Mouse (Mus musculus) forebrain, postnatal 0 days (tissue): Measurements from ENCODE around the gene D10Wsu102e. TPM values are rescaled to one million over a fixed set of nuclear protein-coding genes. Genes with fewer than 3 reads are reported as not detected.
"Not testable (repeated sequence)": the region's sequence is repeated elsewhere in the genome, so short reads cannot be mapped to it uniquely, and the experiment has no call there.

Source experiments
- ATAC-seq: fragments of 200-750 bp; cut with Nextera tagmentation; 2 replicates; pipeline ENCODE4 v1.8.0; 2017; ENCODE audit warnings: mild to moderate bottlenecking, moderate library complexity
- DNase-seq: peaks from one replicate; pipeline ENCODE4 v3.0.0-alpha.2; 2015
- H3K27ac ChIP-seq: fragments of 300-500 bp; sonication (generic); 2 replicates; pipeline ENCODE4 v1.5.1; 2014; ENCODE audit warnings: low read depth, mild to moderate bottlenecking, antibody characterized with exemption, low read length, moderate library complexity, mixed read lengths
- H3K27me3 ChIP-seq: fragments of 300-500 bp; sonication (generic); 2 replicates; pipeline ENCODE4 v1.6.1; 2014; ENCODE audit warnings: mild to moderate bottlenecking, low read length, mixed read lengths; ENCODE audit not compliant: insufficient read depth
- H3K36me3 ChIP-seq: fragments of 300-500 bp; sonication (generic); 2 replicates; pipeline ENCODE4 v1.6.1; 2014; ENCODE audit warnings: mild to moderate bottlenecking, moderate library complexity; ENCODE audit not compliant: insufficient read depth
- H3K4me1 ChIP-seq: fragments of 300-500 bp; sonication (generic); 2 replicates; pipeline ENCODE4 v1.6.1; 2014; ENCODE audit warnings: antibody characterized with exemption; ENCODE audit not compliant: insufficient read depth
- H3K4me2 ChIP-seq: fragments of 300-500 bp; sonication (generic); 2 replicates; pipeline ENCODE4 v1.6.1; 2014; ENCODE audit warnings: low read depth, mild to moderate bottlenecking, moderate library complexity
- H3K4me3 ChIP-seq: fragments of 300-500 bp; sonication (generic); 2 replicates; pipeline ENCODE4 v1.5.1; 2014; ENCODE audit warnings: low read depth, low read length, mixed read lengths
- H3K9ac ChIP-seq: fragments of 300-500 bp; sonication (generic); 2 replicates; pipeline ENCODE4 v1.6.1; 2014; ENCODE audit warnings: mild to moderate bottlenecking
- H3K9me3 ChIP-seq: fragments of 300-500 bp; sonication (generic); 2 replicates; pipeline ENCODE4 v1.6.1; 2016; ENCODE audit warnings: low read length
- CTCF ChIP-seq: sonication (generic); IDR thresholded peaks from 2 replicates; pipeline ENCODE4 v1.5.1; 2016; ENCODE audit warnings: antibody characterized with exemption, control low read depth, low read depth
- WGBS: fragments of 180-500 bp; shearing (Covaris S2); extraction: QIAGEN DNeasy Blood & Tissue Kit; methylation state at CpG from one replicate; pipeline ENCODE4 v1.1.7; 2014; 5-methylcytosine and 5-hydroxymethylcytosine counted together
- polyA plus RNA-seq: library from polyadenylated mRNA; unstranded; fragments of >200 nt; fragmentation: Nextera tagmentation; extraction: Ambion mirVana; gene quantifications from 2 replicates; pipeline ENCODE4 v1.2.1, GENCODE M21; 2015
- total RNA-seq: library from RNA; depleted of rRNA; stranded (reverse); fragments of >200 nt; gene quantifications from 2 replicates; pipeline ENCODE4 v1.2.3, GENCODE M21; 2014

D10Wsu102e gene
- total and polyA plus RNA-seq, 2 experiments from 2014 or later = 0.61 to 2.3 TPM

DNA sequence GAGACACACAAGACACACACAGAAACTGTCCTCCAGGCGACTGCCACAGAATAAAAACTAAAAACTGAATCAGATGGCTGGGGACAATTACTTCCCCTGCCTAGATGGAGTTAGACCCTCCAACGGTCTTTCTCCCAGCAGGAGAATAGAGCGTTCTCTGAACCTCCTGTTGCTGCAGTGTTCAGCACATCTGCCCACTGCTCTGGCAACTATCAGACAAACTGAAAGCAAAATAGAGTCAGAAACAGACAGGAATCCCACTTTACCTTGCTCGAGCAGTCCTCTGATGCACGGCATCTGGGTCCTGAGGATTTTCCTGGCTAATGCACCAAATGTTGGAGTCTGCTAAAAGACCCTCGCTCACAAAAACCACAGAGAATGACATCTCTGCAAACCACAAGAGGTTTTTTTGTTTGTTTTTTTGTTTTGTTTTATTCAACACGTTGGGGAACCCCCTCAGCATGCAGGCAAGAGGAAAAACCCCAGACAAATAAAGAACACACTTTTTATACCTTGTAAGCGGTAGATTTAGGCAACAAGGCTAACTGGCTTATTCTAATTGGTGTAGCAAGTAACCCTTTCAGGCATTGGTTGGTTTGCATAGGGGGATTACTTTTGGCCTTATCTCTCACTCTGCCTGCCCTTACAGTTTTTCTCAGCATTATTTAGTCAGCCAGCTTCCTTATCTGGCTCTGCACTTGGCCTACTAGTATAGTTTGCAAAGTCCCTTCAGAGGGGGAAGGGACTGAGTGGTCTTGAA lies 24.6 kb downstream of the D10Wsu102e start:
- Histone ChIP-seq H3K9me3 (no peaks in the 10 kb centered on the region), H3K4me3 (no peak overlapping the region), H3K27me3 (no peaks in the 10 kb centered on the region), H3K9ac (no peak overlapping the region), H3K36me3 (peaks cover 8% of the 10 kb centered on the region; the same call in 1 of the 2 replicates), H3K27ac (no peak overlapping the region), H3K4me2 (no peak overlapping the region), H3K4me1 (no peaks in the 10 kb centered on the region)
- TF ChIP-seq CTCF = no peak
- WGBS = 90% methylated on average over 8 of the region's 8 CpGs
- DNase-seq = no peak
- no peak for ATAC-seq

DNA sequence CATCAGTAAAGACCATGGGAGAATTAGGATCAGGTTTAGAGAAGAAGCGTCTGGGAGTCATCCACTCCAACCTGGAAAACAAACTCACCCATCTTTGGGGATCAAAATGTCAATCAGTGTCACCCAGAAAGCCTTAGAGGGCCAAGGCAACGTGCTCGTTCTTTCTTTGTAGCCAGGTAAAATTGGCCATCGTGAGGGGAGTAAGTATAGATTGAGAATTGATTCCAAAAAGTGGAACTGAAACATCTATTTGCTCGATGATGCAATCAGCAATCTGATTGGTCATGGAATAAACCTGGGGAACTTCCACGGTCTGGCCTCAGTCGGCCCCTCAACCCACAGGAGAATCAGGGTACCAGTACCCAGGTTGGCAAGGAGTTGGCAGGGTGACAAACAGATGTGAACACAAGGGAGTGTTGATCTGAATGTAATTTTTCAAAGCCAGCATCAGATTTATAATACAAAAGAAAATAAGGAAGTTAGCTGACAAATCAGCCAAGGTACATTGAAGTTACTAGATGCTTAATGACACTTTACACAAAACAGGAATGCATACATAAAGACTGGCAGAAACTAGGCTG lies 25.4 kb downstream of the D10Wsu102e start:
- H3K27ac ChIP-seq = no peak overlapping the region
- ATAC-seq = no peak

DNA sequence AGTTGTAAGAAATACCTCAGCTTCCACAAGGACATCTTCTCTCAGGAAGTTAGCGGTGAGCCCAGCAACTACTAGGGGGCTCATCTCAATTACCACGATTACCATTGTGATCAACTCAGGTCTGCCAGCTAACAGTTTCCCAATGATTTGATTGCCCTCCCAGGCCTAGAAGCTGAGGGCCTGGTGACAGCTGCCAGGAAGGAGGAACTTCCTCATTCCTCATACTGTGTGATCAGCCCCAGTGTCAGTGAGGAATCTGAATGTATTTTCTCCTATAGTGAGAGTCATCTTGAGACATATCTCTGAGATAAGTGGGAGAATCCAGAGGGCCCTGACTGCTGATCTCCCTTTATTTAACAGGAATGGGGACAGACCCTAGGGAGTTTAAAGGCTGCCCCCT lies 37.3 kb downstream of the D10Wsu102e start:
- DNase-seq (no peak), ATAC-seq (no peak)
- WGBS = 90% methylated on average over 2 of the region's 2 CpGs
- Histone ChIP-seq H3K4me3 (no peak overlapping the region), H3K9ac (no peak overlapping the region), H3K27ac (no peak overlapping the region), H3K4me2 (no peak overlapping the region), H3K36me3 (no peaks in the 10 kb centered on the region), H3K9me3 (no peaks in the 10 kb centered on the region), H3K27me3 (no peaks in the 10 kb centered on the region), H3K4me1 (no peaks in the 10 kb centered on the region)
- no peak for TF ChIP-seq CTCF

More for the DNA sequence above, 25.4 kb downstream of the D10Wsu102e start:
- WGBS = 96% methylated on average over 7 of the region's 7 CpGs
- no peak overlapping the region for H3K4me2 ChIP-seq
- TF ChIP-seq CTCF = no peak
- H3K4me3 ChIP-seq = no peak overlapping the region
- no peaks in the 10 kb centered on the region for H3K27me3 ChIP-seq
- H3K9ac ChIP-seq = no peak overlapping the region
- no peaks in the 10 kb centered on the region for H3K9me3 ChIP-seq
- DNase-seq = no peak
- no peaks in the 10 kb centered on the region for H3K4me1 ChIP-seq
- peaks cover 8% of the 10 kb centered on the region; the same call in 1 of the 2 replicates for H3K36me3 ChIP-seq

DNA sequence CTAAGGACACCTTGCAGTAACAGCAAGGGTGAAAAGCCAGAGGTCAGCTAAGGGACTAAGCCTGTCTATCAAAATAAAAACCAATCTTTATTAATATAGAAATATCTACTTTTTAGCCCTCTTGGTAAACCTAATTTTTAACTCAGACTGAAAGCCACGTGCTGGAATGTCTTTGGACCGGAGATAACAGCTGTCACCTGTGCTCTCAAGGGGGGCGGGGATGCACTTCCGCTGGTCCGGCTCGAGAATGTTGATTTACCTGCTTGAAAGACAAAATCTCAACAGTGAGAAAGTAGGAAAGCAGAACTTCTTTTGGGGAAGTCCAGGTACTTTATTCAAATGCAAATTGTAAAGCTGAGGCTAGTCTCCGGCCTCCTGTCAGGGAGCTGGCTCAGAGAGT lies 40.9 kb downstream of the D10Wsu102e start:
- ATAC-seq, H3K9me3 ChIP-seq, H3K4me3 ChIP-seq, H3K27ac ChIP-seq, H3K36me3 ChIP-seq, H3K27me3 ChIP-seq, H3K4me2 ChIP-seq, DNase-seq, H3K9ac ChIP-seq, H3K4me1 ChIP-seq: not testable (repeated sequence)
- WGBS = 89% methylated on average over 6 of the region's 7 CpGs

DNA sequence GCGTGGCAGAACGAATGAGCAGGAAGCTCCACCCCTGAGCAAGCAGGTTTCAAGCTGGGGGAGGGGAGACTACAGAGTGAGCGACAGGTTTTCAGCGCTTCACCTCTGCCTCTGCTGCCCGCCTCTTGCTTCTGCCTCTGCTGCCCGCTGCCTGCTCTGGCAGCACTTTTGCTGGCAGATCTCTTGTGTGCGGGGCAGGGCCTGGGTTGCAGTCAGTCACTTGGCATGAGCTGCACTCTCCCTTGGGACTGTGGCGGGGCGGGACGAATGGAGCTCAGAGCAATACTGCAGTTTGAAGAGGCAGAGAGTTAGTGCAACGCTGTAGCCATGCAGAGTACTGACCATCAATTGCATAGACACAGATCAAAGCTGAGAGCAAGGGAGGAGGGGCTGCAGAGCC lies 45.0 kb downstream of the D10Wsu102e start:
- TF ChIP-seq CTCF = no peak
- no peak for DNase-seq

DNA sequence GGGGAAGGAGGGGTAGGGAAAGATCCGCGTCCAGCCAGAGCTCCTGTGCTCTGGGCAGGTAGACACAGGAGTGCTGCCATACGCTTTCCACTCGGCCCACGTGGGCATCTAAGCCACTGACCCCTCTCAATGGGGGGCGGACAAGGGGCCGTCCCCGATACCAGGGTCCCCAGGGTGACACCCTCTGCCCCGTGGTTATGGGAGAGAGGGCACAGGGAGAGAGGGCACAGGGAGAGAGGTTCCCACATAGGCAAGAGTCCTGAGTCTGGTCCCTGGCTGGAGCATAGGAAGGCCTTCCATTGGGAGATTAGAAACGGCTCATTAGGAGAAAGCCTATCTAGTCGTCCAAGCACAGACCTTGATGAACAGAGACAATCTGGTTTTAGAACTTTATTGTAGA lies 45.7 kb downstream of the D10Wsu102e start:
- Histone ChIP-seq H3K36me3 (peaks cover 8% of the 10 kb centered on the region), H3K4me1 (no peaks in the 10 kb centered on the region), H3K9me3 (0 out of 2 replicates have a peak, but pooled peaks cover 7% of the 10 kb centered on the region), H3K4me2 (no peak overlapping the region), H3K9ac (no peak overlapping the region), H3K27me3 (no peaks in the 10 kb centered on the region), H3K27ac (no peak overlapping the region), H3K4me3 (no peak overlapping the region)
- no peak for TF ChIP-seq CTCF
- DNase-seq (no peak), ATAC-seq (no peak)
- 95% methylated on average over 11 of the region's 11 CpGs for WGBS

More for the DNA sequence above, 45.0 kb downstream of the D10Wsu102e start:
- no peaks in the 10 kb centered on the region for H3K4me1 ChIP-seq
- 94% methylated on average over 11 of the region's 11 CpGs for WGBS
- no peak for ATAC-seq
- 0 out of 2 replicates have a peak, but pooled peaks cover 7% of the 10 kb centered on the region for H3K9me3 ChIP-seq
- H3K27ac ChIP-seq = no peak overlapping the region
- H3K27me3 ChIP-seq = no peaks in the 10 kb centered on the region
- no peak overlapping the region for H3K9ac ChIP-seq
- no peak overlapping the region for H3K4me3 ChIP-seq
- peaks cover 7% of the 10 kb centered on the region for H3K36me3 ChIP-seq
- H3K4me2 ChIP-seq = no peak overlapping the region

DNA sequence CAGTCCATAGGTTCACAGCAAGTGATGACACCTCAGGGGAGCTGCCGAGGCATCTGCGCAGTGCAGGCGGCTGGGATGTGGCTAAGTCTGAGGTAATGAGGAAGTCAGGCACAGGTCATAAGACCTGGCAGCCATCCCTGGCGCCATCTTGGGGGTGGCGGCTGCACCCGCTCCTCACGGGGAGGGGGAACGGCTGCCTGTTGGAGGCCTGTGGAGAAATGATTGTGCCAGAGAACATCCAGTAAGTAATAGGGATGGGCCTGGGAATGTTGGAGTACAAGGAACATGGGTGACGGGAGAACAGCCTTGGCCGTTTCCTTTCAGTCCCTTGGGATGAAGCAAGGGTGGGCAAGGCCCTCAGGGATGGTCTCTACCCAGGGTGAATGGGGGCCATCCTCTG lies 47.1 kb downstream of the D10Wsu102e start:
- over 99% methylated on average over 10 of the region's 10 CpGs for WGBS
- no peak overlapping the region for H3K9ac ChIP-seq
- 0 out of 2 replicates have a peak, but pooled peaks cover 7% of the 10 kb centered on the region for H3K9me3 ChIP-seq
- H3K27me3 ChIP-seq = no peaks in the 10 kb centered on the region
- H3K4me3 ChIP-seq = no peak overlapping the region
- no peak overlapping the region for H3K4me2 ChIP-seq
- peaks cover 8% of the 10 kb centered on the region for H3K36me3 ChIP-seq
- ATAC-seq (no peak), DNase-seq (no peak)
- no peak for TF ChIP-seq CTCF
- H3K4me1 ChIP-seq = no peaks in the 10 kb centered on the region
- H3K27ac ChIP-seq = no peak overlapping the region

DNA sequence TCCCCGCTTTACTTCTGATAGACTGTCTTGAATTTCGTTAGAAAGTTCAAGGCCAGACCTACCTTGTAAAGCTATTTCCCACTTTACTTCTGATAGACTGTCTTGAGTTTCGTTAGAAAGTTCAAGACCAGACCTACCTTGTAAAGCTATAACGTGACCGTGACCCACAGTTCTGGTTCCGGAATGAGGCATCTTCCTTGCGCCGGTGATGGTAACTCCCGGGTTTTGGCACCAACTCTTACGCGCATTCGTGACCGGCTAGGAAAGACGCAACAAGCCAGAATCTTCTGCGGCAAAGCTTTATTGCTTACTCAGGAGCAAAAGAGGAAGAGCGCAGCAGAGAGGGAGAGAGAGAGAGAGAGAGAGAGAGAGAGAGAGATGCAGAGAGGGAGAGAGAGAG lies 58.4 kb downstream of the D10Wsu102e start:
- not testable (repeated sequence) for H3K9ac ChIP-seq, H3K4me2 ChIP-seq, H3K9me3 ChIP-seq, DNase-seq, H3K4me3 ChIP-seq, H3K27me3 ChIP-seq, ATAC-seq, H3K27ac ChIP-seq, H3K4me1 ChIP-seq
- 95% methylated on average over 16 of the region's 16 CpGs for WGBS
- H3K36me3 ChIP-seq = 0 out of 2 replicates have a peak, but pooled peaks cover 11% of the 10 kb centered on the region
